Mouse (Mus musculus): ENCODE measurements at regions not wholly inside any gene's neighbourhood (a gene's known extent, or its start where the extent isn't known, plus 50 kb on each side); places are given as distances from the start of the nearest gene placed in this dataset.

DNA sequence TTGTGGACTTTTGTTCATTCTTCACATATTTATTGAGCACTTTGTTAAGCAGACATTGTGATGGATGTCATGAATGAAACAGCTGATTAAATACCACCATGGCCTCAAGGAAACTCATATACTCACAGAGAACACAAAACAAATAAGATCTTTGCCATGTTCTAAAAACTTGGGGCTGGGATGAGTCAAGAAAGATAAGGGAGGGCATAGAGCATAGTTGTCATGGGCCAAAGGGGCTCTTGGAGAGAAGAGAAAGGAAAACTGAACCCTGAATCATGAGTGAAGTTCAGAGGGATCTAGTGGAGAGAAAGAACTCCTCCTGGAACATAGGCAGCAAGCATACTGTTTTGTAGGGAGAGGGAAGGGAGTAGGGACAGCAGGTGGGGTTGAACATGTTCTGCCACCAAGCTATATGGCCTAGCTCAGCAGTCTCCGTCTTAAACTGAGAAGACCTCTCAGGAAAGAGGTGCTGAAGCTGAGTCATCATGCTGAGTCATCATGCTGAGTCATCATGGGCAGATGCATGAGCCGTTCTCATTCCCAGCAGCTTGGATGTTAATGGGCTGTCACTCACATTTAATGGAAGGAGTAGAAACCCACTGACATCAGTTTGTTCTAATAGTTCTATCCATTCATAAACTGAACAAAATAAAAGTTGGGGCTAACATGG lies 69.6 kb downstream of the Cetn3 start:
- DNase-seq (ENCODE audit: low spot score in 2 of 2), result no peak

DNA sequence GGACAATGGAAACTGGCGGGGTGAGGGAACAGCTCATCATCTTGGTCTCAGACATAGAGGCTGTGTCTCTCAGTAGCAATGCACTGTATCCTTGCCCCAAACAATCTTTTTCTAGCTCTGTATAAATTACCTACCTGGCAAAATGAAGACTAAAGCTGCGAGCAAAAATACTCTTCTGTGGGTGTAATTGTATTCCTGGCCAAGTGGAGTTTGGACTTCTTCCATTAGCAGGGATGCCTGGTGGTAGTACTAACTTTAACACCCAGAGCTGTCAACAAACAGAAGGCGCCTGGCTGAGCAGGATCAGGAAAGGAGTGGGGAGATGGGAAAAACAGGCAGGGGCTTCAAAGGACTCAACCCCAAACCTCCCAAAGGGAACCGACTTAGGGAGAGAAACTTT lies 73.2 kb downstream of the Cetn3 start:
- DNase-seq (ENCODE audit: low spot score in 2 of 2), result peak in 1 of 2 experiments; percentile 62

DNA sequence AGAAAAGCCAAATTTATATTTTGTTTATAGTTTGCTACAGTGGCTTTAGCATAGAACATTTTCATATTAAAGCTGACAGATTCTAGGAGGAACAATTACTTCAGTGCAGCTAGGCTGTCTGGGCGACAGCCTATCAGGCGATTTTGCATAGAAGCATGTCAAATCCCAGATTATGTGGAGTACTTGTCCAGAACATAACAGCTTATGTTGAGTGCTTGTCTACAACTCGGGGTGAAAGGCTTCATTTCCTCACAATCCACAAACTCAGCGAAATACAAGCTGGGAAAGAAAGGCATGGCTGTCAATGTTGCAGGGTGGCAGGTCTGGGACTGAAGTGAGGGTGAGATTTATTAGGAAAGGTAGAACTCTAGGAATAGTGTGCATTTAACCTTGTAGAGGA lies 77.8 kb downstream of the Cetn3 start:
- DNase-seq (ENCODE audit: low spot score in 2 of 2), result no peak

DNA sequence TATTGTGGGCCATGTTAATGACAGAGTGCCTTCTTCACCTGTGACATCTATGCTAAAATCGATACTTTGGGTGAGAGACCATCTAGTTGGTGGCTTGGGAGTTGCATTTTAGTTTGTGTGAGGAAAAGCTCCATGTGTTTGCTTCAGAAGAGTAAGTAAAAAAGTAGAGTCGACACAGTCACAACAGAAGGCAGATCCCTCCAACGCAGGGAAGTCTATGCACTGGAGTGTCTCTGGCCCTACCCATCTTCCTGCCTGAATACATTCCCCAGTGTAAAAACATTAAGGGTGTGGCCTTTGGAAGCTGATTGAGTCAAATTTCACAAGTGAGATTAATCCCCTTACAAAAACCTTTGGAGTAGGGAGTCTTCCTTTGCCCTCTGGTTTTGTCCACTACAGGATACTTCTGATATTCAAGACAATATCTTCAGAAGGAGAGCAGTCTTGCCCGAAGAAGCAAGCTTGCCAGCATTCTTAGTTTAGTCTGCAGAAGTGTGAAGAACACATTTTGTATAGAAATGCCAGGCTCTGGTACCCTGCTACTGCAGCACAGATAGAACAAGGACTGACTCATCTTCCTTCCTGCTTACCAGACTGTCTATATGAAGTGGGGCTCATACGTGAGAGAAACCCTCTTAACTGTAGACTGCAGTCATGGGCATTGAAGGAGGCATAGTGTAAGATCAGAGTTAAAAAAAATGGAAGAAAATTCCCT lies 79.2 kb downstream of the Cetn3 start:
- DNase-seq (ENCODE audit: low spot score in 2 of 2), result peak; percentile 29 to 54

DNA sequence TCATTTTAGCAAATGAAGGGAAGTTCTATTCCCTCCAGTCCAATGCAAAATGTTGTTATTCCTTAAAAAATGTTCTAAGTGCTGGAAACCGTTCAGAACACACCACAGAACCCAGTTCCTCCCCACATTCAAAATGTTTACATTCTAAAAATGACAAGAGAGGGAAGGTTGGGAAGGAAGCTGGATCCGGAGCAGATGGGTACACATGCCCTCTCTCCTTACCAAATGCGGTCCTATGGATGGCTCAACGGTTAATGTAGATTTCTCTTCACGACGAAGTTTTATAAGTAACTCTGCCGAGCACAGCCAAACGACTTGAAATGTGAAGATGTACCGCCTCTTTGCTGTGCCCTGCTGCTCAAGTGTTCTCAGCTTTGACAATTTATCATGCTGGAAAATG lies 88.3 kb downstream of the Cetn3 start:
- DNase-seq (ENCODE audit: low spot score in 2 of 2), result no peak

DNA sequence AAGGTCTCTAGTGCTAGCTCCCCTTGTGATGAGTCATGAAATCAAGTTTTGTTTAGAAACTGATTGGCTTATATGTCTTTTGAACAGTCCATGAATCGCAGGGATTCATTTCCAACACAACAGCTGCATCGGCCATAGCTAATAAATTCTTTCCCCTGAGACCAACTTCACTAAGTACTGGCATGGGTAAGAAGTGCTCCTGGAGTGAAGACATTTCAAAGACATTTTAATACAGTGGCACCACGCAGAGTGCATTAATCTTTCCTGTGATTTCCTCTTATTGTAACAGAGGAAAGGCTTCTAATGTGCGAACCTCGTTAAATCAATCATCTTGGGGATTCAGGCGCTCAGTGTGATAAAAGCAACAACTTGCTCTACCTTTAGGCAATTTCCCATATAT lies 103.0 kb downstream of the Cetn3 start:
- no peak for DNase-seq (ENCODE audit: low spot score in 2 of 2)

DNA sequence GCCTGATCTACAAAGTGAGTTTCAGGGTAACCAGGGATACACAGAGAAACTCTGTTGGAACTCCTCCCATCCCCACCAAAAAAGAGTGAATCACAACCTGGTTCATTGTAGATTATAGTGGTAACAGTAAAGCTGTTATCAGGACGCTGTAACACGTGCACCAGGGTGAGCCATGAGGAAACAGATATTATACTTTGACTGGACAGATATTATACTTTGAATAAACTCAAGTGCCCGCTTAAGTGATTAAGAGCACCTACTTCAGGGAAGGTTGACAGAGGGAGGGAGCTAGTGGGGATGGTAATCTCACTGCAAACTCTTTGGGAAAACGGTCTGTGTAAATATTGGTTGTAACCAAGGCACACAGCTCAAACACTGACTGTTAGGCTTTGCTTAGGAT lies 147.4 kb downstream of the Cetn3 start:
- no peak for DNase-seq (ENCODE audit: low spot score in 2 of 2)

DNA sequence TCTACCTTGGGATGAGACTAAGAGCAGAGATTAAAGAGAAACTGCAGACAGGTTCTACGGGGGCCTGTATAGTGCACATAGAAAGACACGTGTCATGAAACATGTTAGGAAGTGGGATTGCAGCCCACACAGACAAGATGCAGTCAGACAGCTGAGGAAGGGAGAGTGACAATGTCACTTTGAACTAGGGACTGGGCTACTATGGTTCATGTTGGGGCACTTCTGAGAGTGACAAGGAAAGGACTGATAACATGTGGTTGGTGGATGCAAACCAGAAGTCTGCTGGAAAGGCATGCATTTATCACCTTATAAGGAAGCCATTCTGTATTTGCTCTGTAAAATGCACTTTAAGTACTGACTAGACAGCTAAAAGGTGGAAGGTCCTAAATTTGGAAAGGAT lies 148.3 kb downstream of the Cetn3 start:
- no peak for DNase-seq (ENCODE audit: low spot score in 2 of 2)

DNA sequence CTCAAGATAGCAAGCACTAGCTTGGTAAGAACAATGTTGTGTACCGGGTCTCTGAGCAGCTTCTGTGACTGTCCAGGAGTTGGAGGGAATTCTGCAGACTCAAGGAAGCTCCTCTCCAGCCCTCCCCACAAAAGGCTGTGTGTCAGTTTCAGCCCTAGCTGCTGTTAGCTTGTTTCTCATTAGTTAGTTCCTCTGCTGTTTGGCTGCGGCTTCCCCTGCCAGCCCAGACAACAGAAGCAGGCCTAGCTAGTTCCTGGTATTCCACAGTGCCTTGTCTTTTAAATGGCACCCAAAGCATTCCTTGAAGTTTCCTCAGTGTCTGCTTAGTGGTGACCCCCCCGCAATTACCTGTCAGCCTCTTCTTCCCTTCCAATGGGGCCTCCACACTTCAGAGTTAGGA lies 154.2 kb downstream of the Cetn3 start:
- DNase-seq (ENCODE audit: low spot score in 2 of 2), result no peak

DNA sequence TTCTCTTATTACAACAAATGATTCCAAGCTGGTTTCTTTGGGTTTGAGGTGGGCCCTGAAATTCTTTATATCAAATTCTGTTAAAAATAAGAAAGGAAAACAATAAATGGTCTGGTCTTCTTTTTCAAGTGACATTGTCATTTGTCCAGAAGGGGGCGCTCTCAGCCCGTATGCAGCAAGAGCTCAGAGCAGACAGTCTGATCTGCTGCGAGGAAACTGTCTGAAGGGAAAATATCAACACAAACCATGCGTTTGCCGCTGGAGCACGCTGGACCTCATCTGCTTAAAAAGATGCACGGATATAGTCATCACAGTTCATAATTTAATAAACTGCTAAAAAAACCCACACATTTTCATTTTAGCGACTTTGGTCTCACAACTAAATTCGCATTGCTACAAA lies 161.2 kb downstream of the Cetn3 start:
- DNase-seq (ENCODE audit: low spot score in 2 of 2), result peak; percentile 78 to 85

DNA sequence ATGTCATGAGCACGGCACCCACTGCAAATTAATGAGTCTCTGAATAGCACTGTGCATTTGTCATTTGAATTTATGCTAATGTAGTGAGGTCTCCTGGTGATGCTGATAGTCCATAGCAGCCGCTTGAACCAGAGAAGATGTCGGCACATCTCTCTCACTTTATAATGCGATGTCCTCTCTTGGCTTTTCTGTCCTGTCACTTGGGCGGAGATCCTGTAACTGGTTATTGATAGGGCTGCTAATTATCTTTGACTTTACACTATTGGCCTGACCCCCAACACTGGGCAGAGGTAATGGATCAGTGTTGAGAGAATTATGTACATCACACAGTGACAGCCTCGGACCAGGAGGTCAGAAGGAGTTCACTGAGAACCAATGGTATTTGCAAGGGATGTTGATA lies 161.6 kb downstream of the Cetn3 start:
- DNase-seq (ENCODE audit: low spot score in 2 of 2), result no peak

DNA sequence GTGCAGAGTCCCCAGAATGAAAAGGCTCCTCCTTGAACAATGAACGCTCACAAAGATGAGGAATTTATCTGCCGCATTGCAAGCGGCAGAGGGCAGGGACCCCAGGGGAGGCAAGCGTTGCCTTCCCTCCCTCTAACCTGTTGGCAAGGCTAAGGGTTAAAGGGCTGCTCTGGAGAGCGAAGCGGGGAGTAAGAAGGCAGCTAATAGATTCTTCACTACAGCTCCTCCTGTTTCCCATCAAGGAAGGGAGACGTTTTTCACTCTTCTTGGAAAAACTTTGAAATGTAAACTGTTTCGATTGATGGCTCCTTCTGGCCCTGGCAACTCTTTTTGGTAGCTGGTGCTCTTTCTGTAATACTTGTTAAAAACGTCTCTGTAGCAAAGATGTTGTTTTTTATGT lies 162.9 kb downstream of the Cetn3 start:
- no peak for DNase-seq (ENCODE audit: low spot score in 2 of 2)

DNA sequence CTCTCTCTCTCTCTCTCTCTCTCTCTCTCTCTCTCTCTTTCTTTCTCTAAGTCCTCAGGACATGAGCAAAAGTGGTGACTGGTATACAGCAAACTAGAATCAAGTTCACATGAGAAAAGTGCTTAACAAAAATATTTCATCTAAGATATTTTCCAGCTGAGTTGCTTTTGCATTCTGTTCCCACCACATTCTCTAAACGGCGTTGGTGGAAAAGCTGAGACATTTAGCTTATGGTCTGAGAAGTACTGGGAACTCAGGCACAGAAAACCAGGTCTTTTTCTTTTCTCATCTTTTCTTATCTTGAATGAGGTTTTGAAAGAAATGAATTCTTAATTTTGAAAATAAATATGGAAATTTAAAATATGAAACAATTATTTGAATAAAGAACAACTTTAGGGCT lies 182.6 kb downstream of the Cetn3 start:
- no peak for DNase-seq (ENCODE audit: low spot score in 2 of 2)

DNA sequence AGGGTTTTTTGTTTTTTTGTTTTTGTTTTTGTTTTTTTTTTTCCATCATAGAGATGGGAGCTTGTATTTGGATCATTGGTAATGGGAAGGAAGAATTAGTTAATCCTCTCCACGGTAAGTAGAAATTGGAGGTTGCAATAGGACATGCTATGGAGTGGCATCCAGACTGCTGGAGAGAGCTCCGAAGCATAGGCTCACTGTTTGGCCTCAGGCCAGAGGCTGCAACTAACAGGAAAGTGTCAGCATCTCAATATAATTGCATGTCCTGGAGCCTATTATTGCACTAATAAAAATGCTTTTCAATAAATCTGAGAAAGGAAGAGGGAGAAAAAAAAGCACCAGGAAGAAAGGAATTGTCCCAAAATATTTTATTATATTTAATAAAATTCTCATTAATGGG lies 193.0 kb downstream of the Cetn3 start:
- no peak for DNase-seq (ENCODE audit: low spot score in 2 of 2)

DNA sequence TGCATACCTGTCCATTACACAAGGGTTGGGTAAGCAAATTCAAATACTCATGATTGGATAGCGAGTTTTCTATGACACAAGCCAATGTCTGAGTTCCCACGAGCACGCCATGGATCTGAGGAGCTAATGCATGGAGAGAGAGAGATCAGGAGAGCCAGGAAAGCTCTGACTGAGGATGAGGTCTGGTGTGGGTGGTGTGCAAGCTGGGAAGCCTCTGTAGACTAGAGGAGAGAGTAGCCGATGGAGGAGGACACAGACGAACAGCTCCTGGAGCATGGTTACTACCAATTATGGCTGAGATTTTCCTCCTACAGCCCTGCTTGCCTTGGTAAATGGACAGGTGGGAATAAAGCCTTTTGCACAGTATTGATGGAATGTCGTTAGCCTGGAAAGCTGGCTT lies 195.1 kb downstream of the Cetn3 start:
- no peak for DNase-seq (ENCODE audit: low spot score in 2 of 2)

DNA sequence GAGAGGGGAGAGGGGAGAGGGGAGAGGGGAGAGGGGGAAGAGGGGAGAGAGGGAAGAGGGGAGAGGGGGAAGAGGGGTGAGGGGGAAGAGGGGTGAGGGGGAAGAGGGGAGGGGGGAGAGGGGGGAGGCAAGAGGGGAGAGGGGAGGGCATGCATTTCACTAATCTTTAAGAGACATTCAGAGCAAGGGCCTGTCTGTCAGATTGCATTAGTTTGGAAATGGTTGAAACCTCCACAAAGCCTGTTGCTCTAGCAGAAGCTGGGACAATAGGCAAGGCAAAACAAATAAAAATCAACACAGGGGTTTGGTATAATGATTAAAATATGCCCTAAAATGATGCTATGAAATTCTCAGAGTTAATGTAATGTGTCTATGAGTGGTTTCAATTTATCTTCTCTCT lies 196.4 kb downstream of the Cetn3 start:
- no peak for DNase-seq (ENCODE audit: low spot score in 2 of 2)

DNA sequence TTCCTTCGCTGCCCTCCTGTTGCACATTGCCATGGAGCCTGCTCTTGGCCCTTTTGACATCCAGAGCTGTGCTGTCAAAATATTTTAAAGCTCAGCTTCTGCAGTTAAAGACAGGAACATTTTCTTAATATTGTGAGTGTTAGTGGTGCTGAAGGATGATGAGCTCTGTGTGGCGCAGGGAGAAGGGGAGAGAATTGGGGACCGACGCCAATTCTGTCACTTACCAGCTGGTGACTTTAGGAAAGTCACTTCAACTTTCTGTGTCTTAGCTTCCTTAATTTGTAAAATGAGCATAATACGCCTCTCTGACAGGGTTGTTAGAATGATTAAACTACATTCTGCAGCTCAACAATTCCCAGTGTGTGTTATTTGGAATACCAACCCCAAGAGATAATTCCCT lies 197.2 kb downstream of the Cetn3 start:
- DNase-seq (ENCODE audit: low spot score in 2 of 2), result no peak

DNA sequence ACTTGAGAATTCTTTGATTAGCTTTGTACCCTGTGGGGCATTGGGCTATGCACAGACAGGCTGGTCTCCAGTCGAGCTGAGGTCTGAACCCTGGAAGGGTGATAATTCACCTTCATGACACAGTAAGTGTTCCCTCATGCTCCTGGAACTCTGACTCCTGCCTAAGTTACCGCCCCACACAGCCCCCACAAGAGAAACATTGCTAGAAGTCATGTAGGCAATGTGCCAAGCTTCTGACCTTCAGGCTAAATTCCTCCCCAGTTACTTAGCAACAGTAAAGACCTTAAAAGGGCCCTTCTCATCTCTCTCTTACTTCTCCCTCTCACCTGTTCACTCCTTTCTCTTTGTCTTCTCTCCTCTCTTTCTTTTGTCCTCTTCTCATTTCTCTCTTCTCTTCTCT lies 199.6 kb downstream of the Cetn3 start:
- DNase-seq (ENCODE audit: low spot score in 2 of 2), result no peak

DNA sequence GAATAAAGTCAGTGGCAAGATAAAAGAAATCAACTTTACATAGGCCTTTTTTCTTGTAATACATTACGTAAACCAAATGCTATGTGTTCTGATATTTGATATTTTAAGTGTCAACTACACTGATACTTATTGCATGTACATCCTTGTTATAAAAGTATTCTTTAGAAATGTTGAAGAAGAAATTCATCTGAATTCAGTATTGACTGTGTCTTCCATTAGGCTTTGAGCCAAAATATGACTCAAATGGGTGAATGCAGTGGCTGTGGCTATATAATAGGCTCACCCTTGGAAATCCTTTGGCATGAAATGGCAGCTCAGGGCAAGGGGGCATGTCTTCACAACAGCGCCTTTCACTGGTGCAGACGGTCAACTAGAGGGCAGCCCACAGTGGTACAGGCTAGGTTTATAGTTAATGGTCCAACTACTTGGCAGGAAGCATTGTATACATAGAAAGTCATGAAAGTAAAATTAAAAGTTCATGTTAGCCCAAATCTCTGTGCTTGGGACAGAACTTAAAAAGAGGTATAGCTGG lies 217.9 kb downstream of the Cetn3 start:
- DNase-seq (ENCODE audit: low spot score in 2 of 2), result no peak

DNA sequence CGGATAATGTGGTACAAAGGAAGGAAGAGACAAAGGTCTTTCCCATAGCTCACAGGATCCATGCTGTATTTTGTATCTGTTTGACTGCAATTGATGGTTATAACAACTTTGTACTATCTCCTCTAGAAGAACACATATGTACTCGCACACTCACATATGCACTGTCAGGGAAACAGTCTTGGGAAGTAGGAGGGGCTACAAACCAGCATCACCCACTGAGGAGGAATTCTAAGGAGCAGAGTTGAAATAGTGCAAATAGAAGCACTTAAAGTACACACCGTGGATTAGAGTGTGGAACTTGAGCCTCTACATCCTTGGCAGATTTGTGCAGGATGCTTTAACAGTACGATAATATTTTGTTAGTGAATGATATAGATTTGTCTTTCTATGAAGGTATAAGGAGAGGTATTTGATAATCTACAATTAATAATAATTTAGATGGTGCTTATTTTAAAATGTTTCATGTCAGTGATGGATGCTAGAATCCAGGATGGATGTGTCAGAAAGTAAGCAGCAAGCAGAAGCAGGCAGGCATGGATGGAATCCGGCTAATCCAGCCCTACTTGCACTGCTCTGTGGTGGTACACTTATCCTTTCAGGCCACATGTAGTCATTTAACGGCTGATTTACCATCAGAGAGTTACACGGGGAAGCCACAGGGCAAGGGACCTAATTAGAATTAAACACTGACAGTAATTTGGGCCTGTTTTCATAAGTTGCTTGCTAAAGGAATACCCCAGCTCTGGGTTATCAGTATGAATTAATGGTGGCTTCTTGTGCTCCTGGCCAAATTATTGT lies 223.3 kb downstream of the Cetn3 start:
- no peak for DNase-seq (ENCODE audit: low spot score in 2 of 2)

DNA sequence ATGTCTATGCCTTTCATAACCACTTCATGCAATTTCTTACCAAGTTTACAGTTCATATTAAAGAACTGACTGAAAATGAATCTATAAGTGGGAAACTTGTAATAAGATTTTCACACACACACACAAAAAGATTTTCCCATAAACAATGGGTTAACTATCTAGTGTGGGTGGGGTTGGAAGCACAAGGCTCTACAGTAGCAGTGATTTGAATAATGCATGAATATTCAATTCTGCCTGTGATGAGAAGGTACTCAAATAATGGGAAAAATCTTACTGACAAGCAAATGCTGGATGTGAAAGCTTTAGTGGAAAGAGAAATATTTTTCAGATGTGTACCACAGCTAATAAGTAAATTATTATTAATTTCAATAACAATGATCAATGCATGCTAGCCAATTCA lies 224.3 kb downstream of the Cetn3 start:
- DNase-seq (ENCODE audit: low spot score in 2 of 2), result no peak

DNA sequence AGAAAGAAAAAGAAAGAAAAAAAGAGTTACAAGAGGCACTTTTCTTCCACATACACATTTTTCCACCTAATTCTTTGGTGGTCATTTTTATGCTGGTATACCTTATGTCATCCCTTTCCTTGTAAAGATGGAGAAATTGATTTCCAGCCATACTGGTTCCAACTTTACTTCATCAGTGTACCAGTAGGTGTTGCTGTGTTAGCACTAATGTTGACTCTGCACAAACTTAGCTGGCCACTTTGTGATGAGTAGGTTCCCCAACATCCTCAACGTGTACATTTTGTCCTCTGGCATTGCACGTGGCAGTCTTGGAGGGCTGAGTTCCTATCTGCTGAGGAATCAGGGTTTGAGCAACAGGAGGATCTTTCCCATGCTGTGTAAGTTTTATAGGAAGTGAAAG lies 256.7 kb downstream of the Cetn3 start:
- DNase-seq (ENCODE audit: low spot score in 2 of 2), result no peak
